Mouse (Mus musculus) myocyte (in vitro differentiated cells): ENCODE results near the gene Cdh15. TPM values are rescaled to one million over a fixed set of nuclear protein-coding genes. Genes with fewer than 3 reads are reported as not detected.

Source experiments
- H3K27me3 ChIP-seq: one replicate; pipeline ENCODE4 v1.6.1; 2011; ENCODE audit not compliant: control insufficient read depth, insufficient read depth, insufficient read length
- H3K36me3 ChIP-seq: one replicate; pipeline ENCODE4 v1.6.1; 2011; ENCODE audit not compliant: control insufficient read depth, insufficient read depth
- H3K4me2 ChIP-seq: one replicate; pipeline ENCODE4 v1.6.1; 2011; ENCODE audit warnings: low read depth, control low read depth
- H3K4me3 ChIP-seq: one replicate; pipeline ENCODE4 v1.5.1; 2011; ENCODE audit warnings: mild to moderate bottlenecking, control low read depth, moderate library complexity
- H3K79me2 ChIP-seq: one replicate; pipeline ENCODE4 v1.6.1; 2011; ENCODE audit not compliant: control insufficient read depth, insufficient read depth
- H3ac ChIP-seq: one replicate; pipeline ENCODE4 v1.6.1; 2011; ENCODE audit not compliant: control insufficient read depth, insufficient read length
- CEBPB ChIP-seq: IDR thresholded peaks from 2 replicates; pipeline ENCODE4 v1.6.1; 2011; ENCODE audit warnings: mild to moderate bottlenecking, moderate library complexity; ENCODE audit not compliant: poor library complexity, insufficient read depth, severe bottlenecking
- E2F4 ChIP-seq: IDR thresholded peaks from one replicate; pipeline ENCODE4 v1.6.1; 2011; ENCODE audit warnings: mild to moderate bottlenecking, control low read depth, moderate library complexity; ENCODE audit not compliant: insufficient read depth
- MAX ChIP-seq: IDR thresholded peaks from one replicate; pipeline ENCODE4 v1.6.1; 2011; ENCODE audit warnings: low read depth, mild to moderate bottlenecking, control low read depth
- MYOD1 ChIP-seq, 3 experiments: IDR thresholded peaks; one replicate each; pipeline ENCODE4 v1.6.1; 2011; ENCODE audit warnings: control low read depth in 2 of 3, low read depth in 2 of 3, mild to moderate bottlenecking in 2 of 3, moderate library complexity in 1 of 3; ENCODE audit not compliant: insufficient read length in 2 of 3, control insufficient read depth in 1 of 3
- MYOG ChIP-seq, 3 experiments: IDR thresholded peaks; one replicate each; pipeline ENCODE4 v1.6.1; 2011; ENCODE audit warnings: control low read depth in 2 of 3, low read depth in 2 of 3, mild to moderate bottlenecking in 2 of 3; ENCODE audit not compliant: insufficient read length in 2 of 3, control insufficient read depth in 1 of 3, insufficient read depth in 1 of 3
- POLR2A ChIP-seq: IDR thresholded peaks from one replicate; pipeline ENCODE4 v1.6.1; 2011; ENCODE audit warnings: low read depth, mild to moderate bottlenecking, control low read depth, moderate library complexity; ENCODE audit not compliant: insufficient read length
- POLR2AphosphoS2 ChIP-seq: IDR thresholded peaks from one replicate; pipeline ENCODE4 v1.6.1; 2011; ENCODE audit warnings: low read depth, control low read depth; ENCODE audit not compliant: insufficient read length
- REST ChIP-seq: IDR thresholded peaks from one replicate; pipeline ENCODE4 v1.6.1; 2011; ENCODE audit warnings: mild to moderate bottlenecking, control low read depth, moderate library complexity; ENCODE audit not compliant: insufficient read depth, insufficient read length
- SRF ChIP-seq: IDR thresholded peaks from one replicate; pipeline ENCODE4 v1.6.1; 2011; ENCODE audit warnings: low read depth; ENCODE audit not compliant: control insufficient read depth, insufficient read length
- TCF12 ChIP-seq: IDR thresholded peaks from one replicate; pipeline ENCODE4 v1.6.1; 2011; ENCODE audit warnings: mild to moderate bottlenecking, control low read depth; ENCODE audit not compliant: poor library complexity, insufficient read depth, severe bottlenecking
- TCF3 ChIP-seq: IDR thresholded peaks from one replicate; pipeline ENCODE4 v1.6.1; 2011; ENCODE audit warnings: low read depth, control low read depth; ENCODE audit not compliant: insufficient read length
- USF1 ChIP-seq: IDR thresholded peaks from one replicate; pipeline ENCODE4 v1.6.1; 2011; ENCODE audit warnings: low read depth, mild to moderate bottlenecking, control low read depth, moderate library complexity
- polyA plus RNA-seq: library from polyadenylated mRNA; unstranded; fragments of >200 nt; fragmentation: generic; extraction: Trizol; gene quantifications from one replicate; pipeline ENCODE4 v1.2.1, GENCODE M21; 2012; ENCODE audit warnings: missing spikeins

The Cdh15 gene
- polyA plus RNA-seq, 1 experiment, result 401 TPM

DNA sequence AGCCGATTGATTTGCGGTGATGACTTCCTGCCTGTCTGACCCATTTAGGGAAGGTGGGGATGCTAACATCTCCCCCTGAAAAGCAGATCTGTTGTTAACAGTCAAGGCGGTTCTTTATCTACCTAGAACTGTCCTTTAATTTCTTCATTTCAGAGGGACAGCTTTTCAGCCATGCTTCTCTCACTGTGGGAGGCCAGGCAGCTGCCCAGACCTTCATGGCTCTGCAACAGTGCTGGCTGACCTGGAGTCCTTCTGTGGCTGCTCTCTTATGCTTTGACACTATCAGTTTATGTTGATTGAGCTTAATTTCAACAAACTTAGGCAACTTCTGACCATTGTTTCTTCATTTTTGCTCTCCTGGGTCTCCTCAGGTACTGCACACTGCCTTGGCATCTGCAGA, 32.5 kb downstream of the Cdh15 start:
- no peak overlapping the region for H3K4me3 ChIP-seq
- TF ChIP-seq MAX (no peak), E2F4 (no peak)
- no peak overlapping the region for H3ac ChIP-seq
- peaks cover 15% of the 10 kb centered on the region for H3K36me3 ChIP-seq
- H3K79me2 ChIP-seq, result no peaks in the 10 kb centered on the region
- H3K4me2 ChIP-seq, result no peak overlapping the region
- H3K27me3 ChIP-seq, result no peaks in the 10 kb centered on the region

DNA sequence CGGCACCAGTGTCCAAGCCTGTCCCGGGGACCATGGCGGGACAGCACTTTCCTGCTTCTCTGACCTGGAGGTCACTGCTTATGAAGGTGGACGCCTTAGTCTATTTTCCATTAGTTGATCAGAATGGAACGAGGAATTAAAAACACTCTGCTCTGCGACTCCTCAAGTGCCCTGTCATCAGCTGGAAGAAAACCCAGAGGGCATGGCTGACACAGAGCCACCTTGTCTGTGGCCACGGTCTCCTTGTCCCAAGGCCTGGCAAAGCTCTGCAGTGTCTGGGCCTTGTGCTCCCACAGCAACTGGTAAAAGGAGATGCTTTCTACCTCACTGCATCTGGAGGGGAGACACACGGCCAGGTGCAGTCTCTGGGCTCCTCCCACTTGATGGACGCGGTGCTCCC, 35.9 kb downstream of the Cdh15 start:
- H3K79me2 ChIP-seq, result no peaks in the 10 kb centered on the region
- H3K4me2 ChIP-seq, result no peak overlapping the region
- no peak overlapping the region for H3ac ChIP-seq
- TF ChIP-seq SRF (no peak), CEBPB (no peak), POLR2AphosphoS2 (no peak), MAX (no peak), MYOG (IDR thresholded peaks at IDR 0.05; ENCODE audit: control insufficient read depth in 1 of 3, insufficient read depth in 1 of 3, insufficient read length in 2 of 3, low read depth in 2 of 3) (no peak), POLR2A (no peak), E2F4 (no peak), MYOD1 (IDR thresholded peaks at IDR 0.05; ENCODE audit: control insufficient read depth in 1 of 3, insufficient read length in 2 of 3, low read depth in 2 of 3) (no peak), USF1 (no peak), TCF12 (no peak), REST (no peak), TCF3 (no peak)
- peaks cover 41% of the 10 kb centered on the region for H3K36me3 ChIP-seq
- no peaks in the 10 kb centered on the region for H3K27me3 ChIP-seq
- no peak overlapping the region for H3K4me3 ChIP-seq

DNA sequence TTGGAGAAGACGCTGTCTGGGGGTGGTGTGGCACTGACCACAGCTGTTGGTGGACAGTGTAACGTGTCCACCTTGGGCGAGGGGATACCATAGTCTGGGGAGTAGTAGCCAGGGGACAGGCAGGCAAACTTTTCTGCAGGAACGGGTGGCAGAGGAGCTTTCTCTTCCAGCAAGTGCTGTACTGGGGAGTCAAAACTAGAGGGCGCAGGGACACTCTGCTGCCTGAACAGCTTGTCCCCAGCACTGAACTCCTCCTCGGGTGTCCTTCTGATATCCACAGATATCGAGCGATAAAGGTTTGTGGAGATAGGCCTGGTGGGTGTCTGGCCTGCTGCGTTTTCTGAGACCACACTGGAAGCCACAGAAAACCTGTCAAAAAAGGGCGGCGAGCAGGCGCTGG, 43.7 kb downstream of the Cdh15 start:
- TF ChIP-seq REST, result no peak
- TF ChIP-seq POLR2AphosphoS2, result peak; percentile 39
- no peaks in the 10 kb centered on the region for H3K27me3 ChIP-seq
- H3K36me3 ChIP-seq, result peaks cover 63% of the 10 kb centered on the region
- no peak overlapping the region for H3K4me3 ChIP-seq
- H3K4me2 ChIP-seq, result no peak overlapping the region
- no peak overlapping the region for H3ac ChIP-seq
- H3K79me2 ChIP-seq, result no peaks in the 10 kb centered on the region

DNA sequence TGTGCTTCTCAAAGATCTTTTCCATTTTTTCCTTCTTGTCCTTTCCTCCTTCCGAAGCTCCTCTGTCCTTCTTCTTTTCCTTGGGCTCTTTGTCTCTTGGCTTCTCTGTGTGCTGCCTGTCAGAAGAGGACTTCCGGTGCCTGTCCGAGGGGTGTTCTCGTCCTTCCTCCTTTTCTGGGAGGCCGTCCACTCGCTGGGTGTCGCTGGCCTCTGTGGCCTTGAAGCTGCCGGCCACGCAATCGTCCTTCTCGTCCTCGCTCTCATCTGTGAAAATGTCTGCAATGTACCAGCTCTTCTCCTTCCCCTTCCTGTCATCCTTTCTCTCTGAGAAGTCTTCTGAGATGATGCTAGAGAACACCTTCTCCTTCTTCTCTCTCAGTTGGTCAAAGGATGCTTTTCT, 45.7 kb downstream of the Cdh15 start:
- Histone ChIP-seq H3K36me3 (peaks cover 69% of the 10 kb centered on the region), H3K79me2 (no peaks in the 10 kb centered on the region), H3K27me3 (no peaks in the 10 kb centered on the region), H3K4me2 (no peak overlapping the region), H3ac (no peak overlapping the region), H3K4me3 (no peak overlapping the region)
- no peak for TF ChIP-seq REST
- no peak for TF ChIP-seq MYOD1 (IDR thresholded peaks at IDR 0.05; ENCODE audit: control insufficient read depth in 1 of 3, insufficient read length in 2 of 3, low read depth in 2 of 3)
- TF ChIP-seq TCF3, result no peak
- TF ChIP-seq SRF, result no peak
- TF ChIP-seq USF1, result no peak
- TF ChIP-seq MAX, result no peak
- no peak for TF ChIP-seq E2F4
- TF ChIP-seq TCF12, result no peak
- TF ChIP-seq MYOG (IDR thresholded peaks at IDR 0.05; ENCODE audit: control insufficient read depth in 1 of 3, insufficient read depth in 1 of 3, insufficient read length in 2 of 3, low read depth in 2 of 3), result no peak
- no peak for TF ChIP-seq POLR2AphosphoS2
- no peak for TF ChIP-seq POLR2A
- no peak for TF ChIP-seq CEBPB

DNA sequence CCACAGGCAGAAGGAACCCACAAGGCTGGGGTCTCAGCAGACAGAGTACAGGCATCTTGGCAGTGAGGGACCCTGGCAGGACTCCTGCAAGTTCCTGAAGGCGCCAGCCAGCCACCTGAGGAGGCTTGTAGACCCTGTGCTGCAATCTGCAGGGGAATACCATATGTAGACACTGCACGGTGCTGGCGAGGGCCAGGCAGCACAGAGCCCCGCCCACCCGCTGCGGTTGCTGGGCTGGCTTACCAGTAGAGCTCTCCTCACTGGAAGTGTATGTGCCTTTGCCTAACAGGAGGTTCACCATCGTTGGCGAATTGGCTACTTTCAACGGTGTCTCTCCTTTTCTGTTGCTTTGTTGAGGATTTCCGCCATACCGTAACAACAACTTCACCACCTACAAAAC, 48.6 kb downstream of the Cdh15 start:
- TF ChIP-seq POLR2AphosphoS2 (no peak), SRF (no peak), MYOG (IDR thresholded peaks at IDR 0.05; ENCODE audit: control insufficient read depth in 1 of 3, insufficient read depth in 1 of 3, insufficient read length in 2 of 3, low read depth in 2 of 3) (no peak), POLR2A (no peak), USF1 (no peak), REST (no peak)

DNA sequence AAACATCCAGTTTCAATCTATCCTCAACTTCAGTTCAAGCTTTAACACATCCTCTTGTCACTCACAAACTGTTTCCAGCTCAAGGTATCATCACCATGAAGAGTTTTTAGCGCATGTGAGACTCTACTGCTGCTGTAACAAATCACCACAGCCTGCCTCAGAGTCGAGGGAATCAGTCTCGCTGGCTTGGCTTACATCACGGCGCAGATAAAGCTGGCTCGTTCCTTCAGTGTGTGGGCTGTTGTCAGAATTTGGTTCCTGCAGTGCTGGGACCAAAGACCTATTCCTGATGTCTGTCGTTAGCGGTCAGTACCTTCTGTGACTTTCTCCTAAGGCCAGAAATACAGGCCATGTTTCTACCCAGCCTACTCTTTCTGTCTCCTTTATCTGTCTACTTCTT, 49.4 kb downstream of the Cdh15 start:
- Histone ChIP-seq H3K4me3 (no peak overlapping the region), H3K4me2 (no peak overlapping the region), H3K27me3 (no peaks in the 10 kb centered on the region), H3K36me3 (peaks cover 65% of the 10 kb centered on the region), H3K79me2 (peaks cover 26% of the 10 kb centered on the region), H3ac (no peak overlapping the region)
- no peak for TF ChIP-seq SRF
- TF ChIP-seq REST, result no peak
- no peak for TF ChIP-seq POLR2A
- no peak for TF ChIP-seq CEBPB
- no peak for TF ChIP-seq USF1
- no peak for TF ChIP-seq MYOD1 (IDR thresholded peaks at IDR 0.05; ENCODE audit: control insufficient read depth in 1 of 3, insufficient read length in 2 of 3, low read depth in 2 of 3)
- TF ChIP-seq TCF3, result no peak
- TF ChIP-seq POLR2AphosphoS2, result no peak
- no peak for TF ChIP-seq MAX
- TF ChIP-seq MYOG (IDR thresholded peaks at IDR 0.05; ENCODE audit: control insufficient read depth in 1 of 3, insufficient read depth in 1 of 3, insufficient read length in 2 of 3, low read depth in 2 of 3), result no peak
- no peak for TF ChIP-seq E2F4
- TF ChIP-seq TCF12, result no peak

More for the DNA sequence above, 48.6 kb downstream of the Cdh15 start:
- no peak overlapping the region for H3ac ChIP-seq
- H3K4me2 ChIP-seq, result no peak overlapping the region
- peaks cover 17% of the 10 kb centered on the region for H3K79me2 ChIP-seq
- no peaks in the 10 kb centered on the region for H3K27me3 ChIP-seq
- peaks cover 68% of the 10 kb centered on the region for H3K36me3 ChIP-seq
- no peak overlapping the region for H3K4me3 ChIP-seq
